Mouse (Mus musculus) left cerebral cortex, adult 18-20 months (tissue): Measurements from ENCODE around the gene Gm21915. TPM values are rescaled to one million over a fixed set of nuclear protein-coding genes. Genes with fewer than 3 reads are reported as not detected.

Experiments
- DNase-seq, 2 experiments: peaks; one replicate each; pipeline ENCODE4 v3.0.0; 2021 to 2022; ENCODE audit warnings: low spot score in 2 of 2, mixed read lengths in 1 of 2
- total RNA-seq, 2 experiments: library from RNA; stranded (reverse); gene quantifications; 2 replicates each; pipeline ENCODE4 v1.2.3; 2021

The Gm21915 gene
- total RNA-seq, 2 experiments from 2014 or later: not detected

DNA sequence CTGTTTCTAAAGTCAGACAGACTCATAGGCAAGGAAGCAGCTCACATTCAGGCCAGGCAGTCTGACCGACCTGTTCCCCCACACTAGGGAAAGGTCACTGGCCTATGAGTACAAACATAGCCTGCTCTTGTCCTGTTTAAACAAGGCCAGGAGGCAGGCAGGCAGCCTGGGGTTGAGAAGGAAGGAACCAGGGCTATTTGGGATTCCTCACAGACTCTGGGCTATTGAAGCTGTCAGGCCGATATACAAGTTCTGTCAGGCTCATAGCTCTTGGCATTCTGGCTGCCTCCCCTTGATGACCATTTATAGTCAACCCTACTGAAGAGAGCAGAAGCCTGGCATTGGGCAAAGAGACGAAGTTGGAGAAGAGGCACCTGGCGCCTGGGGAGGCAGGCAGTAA, 41.2 kb downstream of the Gm21915 start:
- DNase-seq: no peak

DNA sequence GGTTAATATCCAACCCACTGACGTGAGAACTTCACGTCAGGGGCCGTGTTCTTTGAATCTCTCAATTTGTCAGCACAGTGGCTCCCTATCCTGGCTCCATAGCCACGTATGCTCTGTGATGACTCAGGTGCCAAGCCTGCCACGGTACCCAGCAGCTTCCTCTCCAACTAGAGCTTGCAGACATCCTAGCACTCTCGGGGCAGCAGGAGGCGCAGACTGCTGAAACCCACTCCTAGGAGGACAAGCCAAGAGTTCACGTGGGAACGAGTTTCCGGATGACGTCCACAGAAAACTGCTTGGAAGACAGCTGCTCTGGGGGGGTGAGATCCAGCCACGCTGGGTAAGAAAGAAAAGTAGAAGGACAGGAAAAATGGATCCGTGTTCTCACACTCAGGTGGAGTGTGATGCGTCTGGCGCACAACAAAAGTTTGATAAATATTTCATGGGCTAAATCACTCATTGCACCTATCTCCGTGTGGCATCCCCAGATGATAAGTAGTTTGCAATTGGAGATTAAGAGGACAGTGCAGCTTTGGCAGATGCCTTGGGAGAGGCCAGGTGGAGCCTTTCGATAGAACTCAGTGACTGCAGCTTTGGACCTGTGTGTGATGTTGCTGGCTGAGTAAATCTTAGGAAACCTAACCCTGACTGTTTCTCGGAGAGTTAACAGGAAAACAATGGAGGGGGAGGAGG, 46.9 kb downstream of the Gm21915 start:
- peak; percentile 51 to 53 for DNase-seq

DNA sequence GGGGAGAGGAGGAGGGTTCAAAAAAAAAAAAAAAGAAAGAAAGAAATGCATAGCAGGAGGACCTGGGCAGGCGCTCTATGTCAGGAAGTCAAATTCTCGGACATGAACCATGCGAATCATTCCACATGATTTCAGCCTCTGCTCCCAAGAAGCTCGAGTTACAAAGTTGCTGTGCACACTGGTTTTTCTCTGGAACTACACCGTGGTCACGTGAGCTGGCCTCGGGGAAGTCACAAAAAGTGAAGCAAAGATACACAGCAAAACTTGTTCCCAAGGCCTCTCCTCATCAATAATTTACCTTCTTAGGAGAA, 47.4 kb downstream of the Gm21915 start:
- no peak for DNase-seq

Other genes with a start within 250 kb of the Gm21915 start
- gene Gramd1b, start 139.2 kb upstream of the Gm21915 start, total RNA-seq: 100 to 1,000 TPM; 154 to 171 TPM
- 10 to 100 TPM; 28.1 to 30.0 TPM for gene Clmp, start 15.3 kb downstream of the Gm21915 start, total RNA-seq
- gene Hspa8, start 130.4 kb downstream of the Gm21915 start, total RNA-seq: 1,000 to 10,000 TPM; 2,352 to 2,482 TPM
- not detected for gene Bsx, start 203.5 kb downstream of the Gm21915 start, total RNA-seq